Mouse (Mus musculus): ENCODE measurements at regions not wholly inside any gene's neighbourhood (a gene's known extent, or its start where the extent isn't known, plus 50 kb on each side); places are given as distances from the start of the nearest gene placed in this dataset.
"Not testable (repeated sequence)": the region's sequence is repeated elsewhere in the genome, so short reads cannot be mapped to it uniquely, and the experiment has no call there.

DNA sequence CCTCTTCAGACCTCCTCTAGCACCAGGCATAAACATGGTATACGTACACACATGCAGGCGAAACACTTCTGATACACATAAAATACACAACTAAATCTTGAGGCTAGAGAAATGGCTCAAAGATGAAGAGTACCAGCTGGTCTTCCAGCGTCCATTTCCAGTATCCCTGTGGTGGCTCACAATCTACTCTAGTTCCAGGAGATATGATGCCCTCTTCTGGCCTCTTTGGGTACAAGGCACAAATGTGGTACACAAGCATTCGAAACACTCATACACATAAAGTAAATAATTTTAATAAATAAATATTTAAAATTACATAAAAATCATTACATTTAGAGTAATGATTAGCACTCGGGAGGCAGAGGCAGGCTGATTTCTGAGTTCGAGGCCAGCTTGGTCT, 50.7 kb upstream of the Rabgap1l start:
- Histone ChIP-seq H3K4me1 (ENCODE audit: control insufficient read depth in 1 of 2, insufficient read depth in 2 of 2, low read length in 2 of 2) (peaks cover 6 to 7% of the 10 kb centered on the region in 2 experiments), H3K79me2 (ENCODE audit: control insufficient read depth, insufficient read depth, low read length, poor library complexity) (no peaks in the 10 kb centered on the region), H3K9ac (ENCODE audit: control insufficient read depth, low read depth, low read length, poor library complexity, severe bottlenecking) (no peak overlapping the region), H3K36me3 (ENCODE audit: control insufficient read depth in 1 of 2, insufficient read depth in 2 of 2, low read length in 2 of 2) (peaks cover 0 to 8% of the 10 kb centered on the region in 2 experiments; a peak in 2 of 4 replicates), H3K4me3 (ENCODE audit: control insufficient read depth in 1 of 2, insufficient read depth in 1 of 2, low read depth in 2 of 2, low read length in 2 of 2) (no peak overlapping the region), H3K27ac (ENCODE audit: control insufficient read depth, low read depth, low read length) (no peak overlapping the region), H3K9me3 (replicated peaks; ENCODE audit: insufficient read depth, low read length) (no peaks in the 10 kb centered on the region), H3K27me3 (ENCODE audit: control insufficient read depth in 1 of 2, insufficient read depth in 2 of 2, low read length in 2 of 2) (no peaks in the 10 kb centered on the region)
- DNase-seq (ENCODE audit: low read depth, low spot score) = peak; percentile 63
- peak; percentile 77 for TF ChIP-seq SMC3 (IDR thresholded peaks at IDR 0.05; ENCODE audit: low read depth, low read length)
- peak; percentile 80 for TF ChIP-seq ZC3H11A (IDR thresholded peaks at IDR 0.05; ENCODE audit: low read depth, low read length)
- TF ChIP-seq CHD2 (IDR thresholded peaks at IDR 0.05; ENCODE audit: low read length) = no peak
- no peak for TF ChIP-seq POLR2AphosphoS5 (IDR thresholded peaks at IDR 0.05; ENCODE audit: borderline replicate concordance, low read depth, low read length)
- TF ChIP-seq MEF2A (IDR thresholded peaks at IDR 0.05; ENCODE audit: extremely low read depth, insufficient replicate concordance, low read depth, low read length, poor library complexity, severe bottlenecking) = no peak
- no peak for TF ChIP-seq JUND (IDR thresholded peaks at IDR 0.05; ENCODE audit: low read depth, low read length)
- no peak for TF ChIP-seq SIN3A (IDR thresholded peaks at IDR 0.05; ENCODE audit: low read length)
- no peak for TF ChIP-seq MAFK (IDR thresholded peaks at IDR 0.05; ENCODE audit: borderline replicate concordance, low read depth, low read length)
- no peak for TF ChIP-seq POLR2A (IDR thresholded peaks at IDR 0.05; ENCODE audit: control insufficient read depth in 1 of 2, insufficient read depth in 1 of 2, low read depth in 1 of 2, low read length in 2 of 2, poor library complexity in 1 of 2)
- TF ChIP-seq CTCF (IDR thresholded peaks at IDR 0.05 in 2 of 3, conservative IDR thresholded peaks at IDR 0.05 in 1 of 3; ENCODE audit: control insufficient read depth in 1 of 3, insufficient read depth in 1 of 3, low read depth in 2 of 3, low read length in 3 of 3, poor library complexity in 1 of 3, severe bottlenecking in 1 of 3) = peak; percentile 36 to 60 (median 39)
- TF ChIP-seq RAD21 (IDR thresholded peaks at IDR 0.05; ENCODE audit: low read depth, low read length) = peak; percentile 64
- TF ChIP-seq MAZ (IDR thresholded peaks at IDR 0.05; ENCODE audit: low read depth, low read length) = no peak
- TF ChIP-seq CHD1 (IDR thresholded peaks at IDR 0.05; ENCODE audit: low read depth, low read length) = no peak
- no peak for TF ChIP-seq ZMIZ1 (IDR thresholded peaks at IDR 0.05; ENCODE audit: low read depth, low read length)
- TF ChIP-seq TCF12 (IDR thresholded peaks at IDR 0.05; ENCODE audit: low read depth, low read length) = no peak
- no peak for TF ChIP-seq MYB (IDR thresholded peaks at IDR 0.05; ENCODE audit: low read depth, low read length)
- no peak for TF ChIP-seq ETS1 (IDR thresholded peaks at IDR 0.05; ENCODE audit: low read depth, low read length)

DNA sequence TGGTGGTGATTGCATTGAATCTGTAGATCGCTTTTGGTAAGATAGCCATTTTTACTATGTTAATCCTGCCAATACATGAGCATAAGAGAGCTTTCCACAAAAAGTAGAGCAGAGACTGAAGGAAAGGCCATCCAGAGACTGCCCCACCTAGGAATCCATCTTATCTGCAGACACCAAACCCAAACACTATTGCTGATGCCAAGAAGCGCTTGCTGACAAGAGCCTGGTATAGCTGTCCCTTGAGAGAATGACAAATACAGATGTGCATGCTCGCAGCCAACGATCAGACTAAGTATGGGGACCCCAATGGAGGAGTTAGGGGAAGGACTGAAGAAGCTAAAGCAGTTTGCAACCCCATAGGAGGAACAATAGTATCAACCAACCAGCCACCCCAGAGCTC, 51.7 kb upstream of the Rabgap1l start:
- not testable (repeated sequence) for H3K79me2 ChIP-seq (ENCODE audit: control insufficient read depth, insufficient read depth, low read length, poor library complexity); H3K9ac ChIP-seq (ENCODE audit: control insufficient read depth, low read depth, low read length, poor library complexity, severe bottlenecking); H3K4me1 ChIP-seq (ENCODE audit: control insufficient read depth in 1 of 2, insufficient read depth in 2 of 2, low read length in 2 of 2); H3K4me3 ChIP-seq (ENCODE audit: control insufficient read depth in 1 of 2, insufficient read depth in 1 of 2, low read depth in 2 of 2, low read length in 2 of 2); H3K9me3 ChIP-seq (replicated peaks; ENCODE audit: insufficient read depth, low read length); H3K36me3 ChIP-seq (ENCODE audit: control insufficient read depth in 1 of 2, insufficient read depth in 2 of 2, low read length in 2 of 2); H3K27ac ChIP-seq (ENCODE audit: control insufficient read depth, low read depth, low read length); H3K27me3 ChIP-seq (ENCODE audit: control insufficient read depth in 1 of 2, insufficient read depth in 2 of 2, low read length in 2 of 2); DNase-seq (ENCODE audit: low read depth, low spot score)
